Mouse (Mus musculus) liver, embryonic 16.5 days (tissue): ENCODE measurements around the gene Cux1. TPM values are rescaled to one million over a fixed set of nuclear protein-coding genes. Genes with fewer than 3 reads are reported as not detected.

Experiments used
- ATAC-seq: fragments of 200-750 bp; cut with Nextera tagmentation; 2 replicates; pipeline ENCODE4 v1.8.0; 2017; ENCODE audit warnings: low read depth, mild to moderate bottlenecking, moderate number of reproducible peaks, moderate library complexity
- H3K27ac ChIP-seq: fragments of 300-500 bp; sonication (generic); 2 replicates; pipeline ENCODE4 v1.5.1; 2014; ENCODE audit warnings: mild to moderate bottlenecking, low read length
- H3K27me3 ChIP-seq: fragments of 300-500 bp; sonication (generic); 2 replicates; pipeline ENCODE4 v1.6.1; 2014; ENCODE audit warnings: low read depth, low read length, mixed read lengths; ENCODE audit not compliant: control insufficient read depth, insufficient read depth
- H3K36me3 ChIP-seq: fragments of 300-500 bp; sonication (generic); 2 replicates; pipeline ENCODE4 v1.6.1; 2014; ENCODE audit warnings: mild to moderate bottlenecking; ENCODE audit not compliant: control insufficient read depth, insufficient read depth
- H3K4me1 ChIP-seq: fragments of 300-500 bp; sonication (generic); 2 replicates; pipeline ENCODE4 v1.6.1; 2014; ENCODE audit warnings: low read depth, low read length, mixed read lengths; ENCODE audit not compliant: control insufficient read depth
- H3K4me2 ChIP-seq: fragments of 300-500 bp; sonication (generic); 2 replicates; pipeline ENCODE4 v1.6.1; 2014; ENCODE audit warnings: low read depth, low read length, mixed read lengths
- H3K4me3 ChIP-seq: fragments of 300-500 bp; sonication (generic); 2 replicates; pipeline ENCODE4 v1.5.1; 2014; ENCODE audit warnings: low read depth, mild to moderate bottlenecking, low read length
- H3K9ac ChIP-seq: fragments of 300-500 bp; sonication (generic); 2 replicates; pipeline ENCODE4 v1.6.1; 2014; ENCODE audit warnings: low read depth, low read length
- H3K9me3 ChIP-seq: fragments of 300-500 bp; sonication (generic); replicated peaks from 2 replicates; pipeline ENCODE4 v1.6.1; 2016; ENCODE audit warnings: low read length; ENCODE audit not compliant: control insufficient read depth
- WGBS: fragments of 180-500 bp; shearing (Covaris S2); extraction: QIAGEN DNeasy Blood & Tissue Kit; methylation state at CpG from one replicate; pipeline ENCODE4 v1.1.7; 2014; ENCODE audit not compliant: insufficient replicate concordance; 5-methylcytosine and 5-hydroxymethylcytosine counted together
- polyA plus RNA-seq: library from polyadenylated mRNA; unstranded; fragments of >200 nt; fragmentation: Nextera tagmentation; extraction: Ambion mirVana; gene quantifications from 2 replicates; pipeline ENCODE4 v1.2.1, GENCODE M21; 2015

The Cux1 gene
- polyA plus RNA-seq, 1 experiment from 2014 or later, result 17.1 TPM

DNA sequence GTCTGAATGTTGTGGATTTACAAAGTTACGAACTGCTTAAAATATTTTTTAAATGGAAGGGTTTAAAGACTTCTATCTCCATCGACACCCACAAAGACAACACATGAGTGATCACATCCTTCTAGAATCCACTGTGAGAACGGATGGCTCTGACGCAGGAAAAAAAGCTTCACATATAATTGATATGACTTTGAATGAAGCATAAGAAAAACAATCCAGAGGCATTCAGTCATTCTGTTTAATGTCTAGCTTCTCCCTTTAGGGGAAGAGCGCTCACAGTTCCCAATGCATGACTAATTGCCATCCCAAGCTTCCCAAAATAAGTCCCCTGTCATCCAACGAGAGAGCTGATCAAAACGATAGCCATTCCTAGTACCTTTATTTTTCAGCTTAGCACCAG lies 2.9 kb upstream of the Cux1 start:
- H3K27me3 ChIP-seq, result peaks cover 39% of the 10 kb centered on the region
- H3K4me1 ChIP-seq, result peaks cover 10% of the 10 kb centered on the region
- no peak overlapping the region for H3K9ac ChIP-seq
- no peaks in the 10 kb centered on the region for H3K9me3 ChIP-seq
- WGBS, result 56% methylated on average over 7 of the region's 7 CpGs
- no peaks in the 10 kb centered on the region for H3K36me3 ChIP-seq
- no peak for ATAC-seq
- H3K4me3 ChIP-seq, result no peak overlapping the region
- H3K27ac ChIP-seq, result no peak overlapping the region
- no peak overlapping the region for H3K4me2 ChIP-seq

DNA sequence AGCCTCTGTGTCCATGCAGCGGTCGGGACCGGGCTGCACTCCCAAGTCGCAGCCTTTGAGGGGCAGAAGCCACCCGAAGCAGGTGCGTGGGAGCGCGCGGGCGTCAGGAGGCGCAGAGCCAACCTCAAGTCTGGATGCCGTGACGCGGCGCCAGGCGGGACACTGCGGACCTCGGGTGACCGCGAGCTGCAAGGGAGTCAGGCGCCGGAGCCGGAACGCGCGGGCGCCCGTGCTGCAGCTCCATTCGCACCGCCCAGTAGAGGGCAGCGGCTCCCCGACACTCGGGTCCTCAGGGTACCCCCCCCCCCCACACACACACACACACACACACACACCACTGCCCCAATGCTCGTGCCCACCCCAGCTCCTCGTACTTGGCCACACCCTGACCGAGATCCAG lies 1.5 kb upstream of the Cux1 start:
- WGBS, result under 1% methylated on average over 35 of the region's 36 CpGs
- no peaks in the 10 kb centered on the region for H3K36me3 ChIP-seq
- no peaks in the 10 kb centered on the region for H3K9me3 ChIP-seq
- no peak overlapping the region for H3K27ac ChIP-seq
- peaks cover 17% of the 10 kb centered on the region for H3K4me1 ChIP-seq
- peak overlapping the region; percentile 94 for H3K4me3 ChIP-seq
- H3K4me2 ChIP-seq, result peak overlapping the region; percentile 98
- H3K27me3 ChIP-seq, result peaks cover 35% of the 10 kb centered on the region
- no peak for ATAC-seq
- H3K9ac ChIP-seq, result peak overlapping the region; percentile 43; the same call in 1 of the 2 replicates

DNA sequence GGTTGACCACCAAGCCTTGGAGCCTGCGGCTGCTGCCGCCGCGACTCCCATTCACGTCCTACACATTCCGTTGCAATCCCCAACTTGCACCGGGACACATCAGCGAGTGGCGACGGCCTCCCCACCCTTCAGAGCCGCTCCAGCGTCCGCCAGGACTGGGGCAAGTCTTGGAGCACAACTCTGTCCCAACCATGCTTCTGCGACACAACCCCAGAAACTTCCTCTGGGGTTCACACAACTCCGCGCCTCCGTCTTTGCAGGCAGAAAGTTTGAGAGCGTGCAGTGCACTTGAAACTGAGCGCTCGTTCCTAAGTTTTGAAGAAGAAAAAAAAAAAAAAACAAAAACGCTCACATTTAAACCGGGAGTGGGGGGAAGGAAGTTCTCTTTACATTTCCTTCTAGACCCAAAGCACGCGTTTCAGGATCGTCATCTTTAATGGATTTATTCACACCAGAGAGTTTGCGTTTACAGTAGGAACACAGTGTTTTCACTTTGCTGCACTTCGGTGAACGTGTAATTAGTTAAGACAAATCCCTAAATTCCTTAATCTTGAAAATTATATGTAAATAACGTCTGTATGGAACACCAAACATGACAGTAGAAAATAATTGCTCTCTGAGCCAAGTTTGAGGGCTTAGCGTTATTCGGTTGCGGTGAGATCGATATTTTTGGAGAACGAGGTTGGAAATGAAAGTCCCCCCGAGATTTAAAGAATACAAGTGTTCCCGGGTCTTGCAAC lies 906 bp upstream of the Cux1 start:
- no peak for ATAC-seq
- Histone ChIP-seq H3K36me3 (no peaks in the 10 kb centered on the region), H3K9me3 (no peaks in the 10 kb centered on the region), H3K4me3 (peak overlapping the region; percentile 94), H3K4me1 (peaks cover 17% of the 10 kb centered on the region), H3K9ac (peak overlapping the region; percentile 86), H3K27ac (0 out of 2 replicates have a peak overlapping the region, but pooled peaks have one; percentile 16), H3K27me3 (peaks cover 35% of the 10 kb centered on the region), H3K4me2 (peak overlapping the region; percentile 98)
- WGBS, result under 1% methylated on average over 36 of the region's 36 CpGs

DNA sequence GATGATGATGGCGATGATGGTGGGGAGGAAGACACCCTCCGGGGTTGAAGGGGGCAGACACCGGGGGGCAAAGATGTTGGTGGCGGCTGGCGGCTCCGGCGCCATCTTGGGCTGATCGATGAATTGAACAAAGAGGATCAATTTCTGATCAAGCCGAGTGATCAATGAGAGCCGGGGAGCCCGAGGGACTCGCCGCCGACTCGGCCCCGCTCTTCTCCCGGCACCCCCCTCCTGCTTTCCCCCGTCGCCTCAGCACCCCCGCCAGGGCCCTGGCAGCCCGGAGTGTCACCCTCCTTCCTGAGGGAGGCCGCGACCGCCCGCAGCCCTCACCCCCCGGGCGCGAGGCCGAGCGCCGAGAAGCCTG lies 496 bp downstream of the Cux1 start:
- peaks cover 17% of the 10 kb centered on the region for H3K4me1 ChIP-seq
- H3K27me3 ChIP-seq, result peaks cover 34% of the 10 kb centered on the region
- peak overlapping the region; percentile 86 for H3K9ac ChIP-seq
- peak overlapping the region; percentile 73 for H3K27ac ChIP-seq
- H3K36me3 ChIP-seq, result no peaks in the 10 kb centered on the region
- WGBS, result 0% methylated on average over 31 of the region's 31 CpGs
- peak; percentile 22 for ATAC-seq
- no peaks in the 10 kb centered on the region for H3K9me3 ChIP-seq
- H3K4me2 ChIP-seq, result peak overlapping the region; percentile 98
- peak overlapping the region; percentile 94 for H3K4me3 ChIP-seq

DNA sequence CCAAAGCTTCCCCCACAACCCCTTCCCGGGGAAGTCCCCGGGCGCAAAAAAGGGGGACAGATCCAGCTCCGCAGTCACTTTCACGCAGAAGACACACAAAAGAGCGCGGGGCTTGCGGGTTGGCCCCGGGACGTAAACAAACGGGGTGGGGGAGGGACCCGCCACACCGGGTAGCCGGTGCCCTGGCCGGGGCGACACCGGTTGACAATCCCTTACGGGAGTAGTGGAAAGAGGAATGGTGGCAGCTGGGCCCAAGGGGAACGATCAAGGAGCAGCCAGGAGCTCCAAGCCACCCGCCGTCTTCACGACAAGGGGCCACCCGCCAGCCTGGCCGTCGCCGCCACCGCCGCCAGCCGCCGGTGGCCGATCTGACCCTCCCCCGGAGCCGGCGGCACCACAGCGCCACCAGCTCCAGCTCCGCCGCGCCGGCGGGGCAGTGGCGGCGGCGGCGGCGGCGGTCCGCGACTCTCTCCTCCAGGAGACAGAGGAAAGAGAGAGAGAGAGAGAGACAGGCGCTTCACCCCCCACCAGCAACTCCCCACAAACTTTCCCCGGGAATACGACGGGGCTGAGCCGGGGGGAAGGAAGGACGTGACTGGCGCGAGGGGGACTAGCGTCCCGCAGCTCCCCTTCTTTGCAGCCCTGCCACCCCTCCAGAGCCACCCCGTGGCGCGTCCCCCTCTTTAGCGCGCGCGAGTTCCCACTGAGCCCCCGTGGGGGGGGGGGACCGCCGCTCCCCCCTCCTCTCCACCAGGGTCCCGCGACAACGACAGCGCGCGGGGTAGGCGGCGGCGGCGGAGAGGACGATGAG lies 1.1 kb downstream of the Cux1 start:
- peak; percentile 46; the same call in 1 of the 2 replicates for ATAC-seq
- WGBS, result under 1% methylated on average over 58 of the region's 79 CpGs
- peaks cover 17% of the 10 kb centered on the region for H3K4me1 ChIP-seq

DNA sequence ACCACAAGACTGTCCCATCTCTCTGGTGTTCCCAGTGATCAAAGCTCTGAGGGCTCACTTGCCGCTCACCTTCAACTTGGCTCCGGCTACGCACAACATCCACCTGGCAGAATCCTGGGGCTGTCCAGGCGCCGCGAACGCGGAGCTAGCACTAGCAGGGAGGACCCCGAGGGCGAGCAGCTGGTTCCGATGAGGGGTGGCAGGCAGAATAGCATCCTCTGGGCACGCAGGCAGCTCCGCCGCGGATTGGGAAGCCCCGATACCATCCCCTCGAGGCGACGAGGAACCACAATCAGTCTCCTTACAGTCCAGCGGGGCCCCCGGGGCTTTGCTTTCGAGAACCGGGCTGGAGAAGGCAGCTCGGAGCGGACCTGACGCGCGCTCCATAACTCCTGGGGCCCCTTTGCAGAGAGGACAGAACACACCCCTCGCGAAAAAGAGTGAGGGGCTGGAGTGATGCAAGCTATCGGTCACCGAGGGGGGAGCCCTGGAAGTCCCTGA lies 1.9 kb downstream of the Cux1 start:
- H3K36me3 ChIP-seq, result no peaks in the 10 kb centered on the region
- H3K9ac ChIP-seq, result peak overlapping the region; percentile 86
- no peak overlapping the region for H3K27ac ChIP-seq
- H3K4me2 ChIP-seq, result peak overlapping the region; percentile 98
- peaks cover 17% of the 10 kb centered on the region for H3K4me1 ChIP-seq
- WGBS, result 2% methylated on average over 32 of the region's 32 CpGs
- H3K27me3 ChIP-seq, result peaks cover 29% of the 10 kb centered on the region
- no peak for ATAC-seq
- no peaks in the 10 kb centered on the region for H3K9me3 ChIP-seq
- peak overlapping the region; percentile 94 for H3K4me3 ChIP-seq

More for the DNA sequence above, 1.1 kb downstream of the Cux1 start:
- H3K27ac ChIP-seq, result peak overlapping the region; percentile 73; the same call in 1 of the 2 replicates
- peak overlapping the region; percentile 94 for H3K4me3 ChIP-seq
- peak overlapping the region; percentile 98 for H3K4me2 ChIP-seq
- H3K9ac ChIP-seq, result peak overlapping the region; percentile 86
- H3K9me3 ChIP-seq, result no peaks in the 10 kb centered on the region
- H3K36me3 ChIP-seq, result no peaks in the 10 kb centered on the region
- H3K27me3 ChIP-seq, result peaks cover 33% of the 10 kb centered on the region

DNA sequence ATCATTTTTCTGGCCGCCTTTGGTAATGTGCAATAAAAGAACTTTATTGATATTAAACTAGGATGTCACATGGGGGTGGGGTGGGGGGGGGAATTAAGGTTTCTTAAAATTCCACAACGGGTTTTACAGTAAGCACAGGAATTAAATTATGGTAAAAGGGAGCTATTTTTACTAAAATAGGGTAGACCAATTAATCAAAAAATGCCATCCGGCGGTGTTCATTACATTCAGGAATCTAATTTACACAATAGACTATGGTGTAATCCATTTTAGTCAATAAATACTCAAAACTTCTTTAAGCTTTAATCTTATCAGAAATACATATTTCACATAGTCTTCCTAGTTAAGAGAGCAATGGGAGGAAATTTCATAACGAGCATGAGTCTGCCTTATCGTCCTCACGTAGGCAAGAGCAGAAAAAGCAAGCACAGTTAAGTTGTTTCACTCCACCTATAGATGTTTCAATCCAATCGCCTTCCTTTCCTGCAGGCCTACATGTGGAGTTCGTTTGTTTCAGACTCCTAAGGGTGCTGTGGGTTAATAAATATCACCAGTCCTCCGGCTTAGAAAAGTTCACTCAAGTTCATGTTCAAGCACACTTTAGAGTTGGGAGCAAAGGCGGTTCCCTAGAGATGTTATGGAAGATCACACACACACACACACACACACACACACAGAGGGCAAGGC lies 2.5 kb downstream of the Cux1 start:
- H3K27ac ChIP-seq, result no peak overlapping the region
- no peaks in the 10 kb centered on the region for H3K36me3 ChIP-seq
- peaks cover 23% of the 10 kb centered on the region for H3K27me3 ChIP-seq
- no peaks in the 10 kb centered on the region for H3K9me3 ChIP-seq
- ATAC-seq, result no peak
- peak overlapping the region; percentile 94 for H3K4me3 ChIP-seq
- no peak overlapping the region for H3K9ac ChIP-seq
- H3K4me1 ChIP-seq, result peaks cover 17% of the 10 kb centered on the region
- peak overlapping the region; percentile 98 for H3K4me2 ChIP-seq
- WGBS, result 32% methylated on average over 11 of the region's 11 CpGs

DNA sequence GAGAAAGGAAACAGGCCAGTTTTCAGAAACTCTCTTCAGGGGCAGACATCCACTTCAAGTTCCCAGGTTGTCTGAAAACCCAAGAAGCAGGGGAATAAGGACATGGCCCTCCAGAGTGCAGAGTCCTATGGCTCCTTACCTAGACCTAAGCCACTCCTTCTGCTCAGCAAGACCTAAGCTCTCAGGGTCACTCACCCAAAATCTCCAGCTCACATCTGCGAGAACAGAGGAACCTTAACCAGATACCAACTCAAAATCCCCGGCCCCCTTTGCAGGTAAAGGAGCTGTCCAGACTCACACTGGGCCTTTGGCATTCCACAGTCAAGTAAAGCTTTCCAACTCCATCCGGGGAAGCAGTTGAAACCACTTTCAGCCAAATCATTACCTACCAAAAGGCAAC lies 3.3 kb downstream of the Cux1 start:
- WGBS, result 64% methylated on average over 3 of the region's 3 CpGs
- H3K36me3 ChIP-seq, result no peaks in the 10 kb centered on the region
- H3K27me3 ChIP-seq, result peaks cover 16% of the 10 kb centered on the region
- no peak for ATAC-seq
- H3K4me1 ChIP-seq, result peaks cover 15% of the 10 kb centered on the region
- no peak overlapping the region for H3K9ac ChIP-seq
- H3K9me3 ChIP-seq, result no peaks in the 10 kb centered on the region
- H3K4me2 ChIP-seq, result no peak overlapping the region
- no peak overlapping the region for H3K4me3 ChIP-seq
- no peak overlapping the region for H3K27ac ChIP-seq
